Mouse (Mus musculus): Measurements from ENCODE around the gene Sox5.

Sox5 gene

DNA sequence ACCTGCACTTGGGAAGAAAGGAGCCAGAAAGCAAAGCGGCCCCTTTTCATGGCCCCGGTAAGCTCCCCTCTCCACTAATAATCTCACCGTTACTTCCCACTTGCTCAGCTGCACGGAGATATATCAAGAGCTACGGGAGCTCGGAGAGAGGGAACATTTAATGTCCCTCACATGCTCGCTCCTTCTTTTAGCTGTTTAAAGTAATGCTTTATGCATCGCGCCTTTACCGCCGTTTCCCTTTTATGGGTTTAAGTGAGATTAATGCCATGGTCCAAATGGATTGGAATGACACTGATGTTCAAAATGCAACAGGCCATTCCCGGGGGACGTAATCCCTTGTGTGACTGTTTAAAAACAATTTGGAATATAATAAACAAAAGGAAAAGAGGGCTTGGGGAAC lies 783.6 kb downstream of the Sox5 start:
- in situ Hi-C loops (cut with MboI; ENCODE audit: low sequenced_read_pairs), result no loop called here

GRCm38 (mm10) chr6:143997616-143998015 lies 784.2 kb downstream of the Sox5 start:
- in situ Hi-C loops (cut with MboI; ENCODE audit: low sequenced_read_pairs), result no loop called here

GRCm38 (mm10) chr6:143995046-143995445 lies 786.7 kb downstream of the Sox5 start:
- in situ Hi-C loops (cut with MboI; ENCODE audit: low sequenced_read_pairs), result no loop called here

DNA sequence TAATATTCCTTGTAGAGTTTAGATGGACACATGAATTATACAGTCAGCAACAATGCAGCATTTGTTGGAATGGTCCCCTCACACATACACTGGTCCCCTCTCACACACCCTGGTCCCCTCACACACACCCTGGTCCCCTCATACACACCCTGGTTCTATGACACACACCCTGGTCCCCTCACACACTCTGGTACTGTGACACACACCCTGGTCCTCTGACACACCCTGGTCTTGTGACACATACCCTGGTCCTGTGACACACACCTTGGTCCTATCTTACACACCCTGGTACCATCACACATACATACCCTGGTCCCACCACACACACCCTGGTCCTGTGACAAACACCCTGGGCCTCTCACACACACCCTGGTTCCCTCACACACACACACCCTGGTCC lies 794.2 kb downstream of the Sox5 start:
- in situ Hi-C loops (cut with MboI; ENCODE audit: low sequenced_read_pairs), result no loop called here

DNA sequence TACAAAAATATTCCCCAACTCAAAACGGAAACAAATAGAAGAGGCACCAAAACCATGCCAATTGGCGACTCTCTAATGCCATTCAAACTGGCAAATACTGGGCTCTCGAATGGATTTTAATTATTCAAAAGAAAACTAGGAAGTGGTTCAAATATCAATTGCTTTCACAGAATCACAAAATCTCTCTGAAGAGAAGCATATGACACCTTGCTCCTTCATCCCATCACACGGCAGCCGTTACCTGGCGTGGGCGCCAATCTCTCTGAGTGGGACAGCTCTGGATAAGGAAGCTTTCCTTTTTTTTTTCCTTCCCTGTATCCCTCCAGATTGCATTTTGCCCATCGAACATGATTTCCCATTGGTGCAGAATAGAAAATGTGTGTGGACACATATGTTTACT lies 801.6 kb downstream of the Sox5 start:
- in situ Hi-C loops (cut with MboI; ENCODE audit: low sequenced_read_pairs), result no loop called here

- in situ Hi-C loops (cut with MboI; ENCODE audit: low sequenced_read_pairs), result no loop called here
These were observed 813.9 kb downstream of the Sox5 start for GRCm38 (mm10) chr6:143967724-143968400.

- in situ Hi-C loops (cut with MboI; ENCODE audit: low sequenced_read_pairs), result no loop called here
These were observed 821.3 kb downstream of the Sox5 start for GRCm38 (mm10) chr6:143960487-143960886.

DNA sequence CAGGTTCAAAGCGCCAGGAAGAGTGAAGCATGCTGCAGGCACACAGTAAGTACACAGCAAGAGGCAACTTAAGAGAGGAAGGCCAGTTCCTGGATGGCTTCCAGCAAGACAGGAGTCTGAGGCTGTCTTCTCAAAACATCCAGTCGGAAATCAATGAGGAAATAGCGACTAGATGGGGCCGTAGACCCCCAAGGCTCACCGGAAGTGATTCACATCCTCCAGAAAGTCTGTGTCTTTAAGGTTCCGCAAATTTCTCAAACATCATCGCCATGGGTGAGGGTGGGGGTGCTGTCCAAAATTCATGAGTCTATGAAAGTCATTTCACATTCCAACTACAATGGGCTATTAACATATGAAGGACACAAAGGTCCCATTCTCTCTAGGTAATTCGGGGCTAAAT lies 821.7 kb downstream of the Sox5 start:
- in situ Hi-C loops (cut with MboI; ENCODE audit: low sequenced_read_pairs), result no loop called here

GRCm38 (mm10) chr6:143958372-143958771 lies 823.4 kb downstream of the Sox5 start:
- in situ Hi-C loops (cut with MboI; ENCODE audit: low sequenced_read_pairs), result no loop called here

DNA sequence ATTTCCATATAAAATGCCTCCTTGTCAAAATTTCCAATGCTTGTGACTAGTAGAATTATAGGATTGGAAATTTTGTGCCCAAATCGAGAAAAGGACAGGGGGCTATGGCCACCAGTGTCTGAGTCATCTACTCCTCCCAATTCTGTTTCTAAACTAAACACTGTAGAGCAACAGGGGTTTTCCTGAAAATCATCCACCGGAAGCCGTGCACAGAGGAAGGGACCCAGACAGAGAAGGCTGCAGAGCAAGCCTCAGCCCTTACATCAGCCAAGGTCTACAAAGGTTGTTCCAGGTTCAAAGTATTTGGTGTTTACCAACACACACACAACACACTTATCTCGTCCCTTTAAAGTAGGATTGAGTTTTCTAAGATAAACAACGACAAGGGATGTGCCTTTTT lies 824.7 kb downstream of the Sox5 start:
- in situ Hi-C loops (cut with MboI; ENCODE audit: low sequenced_read_pairs), result no loop called here

- in situ Hi-C loops (cut with MboI; ENCODE audit: low sequenced_read_pairs), result no loop called here
These were observed 833.0 kb downstream of the Sox5 start for GRCm38 (mm10) chr6:143948553-143949308.

- in situ Hi-C loops (cut with MboI; ENCODE audit: low sequenced_read_pairs), result no loop called here
These were observed 833.7 kb downstream of the Sox5 start for GRCm38 (mm10) chr6:143948071-143948470.

GRCm38 (mm10) chr6:143943126-143943525 lies 838.7 kb downstream of the Sox5 start:
- in situ Hi-C loops (cut with MboI; ENCODE audit: low sequenced_read_pairs), result no loop called here

GRCm38 (mm10) chr6:143941291-143941785 lies 840.4 kb downstream of the Sox5 start:
- in situ Hi-C loops (cut with MboI; ENCODE audit: low sequenced_read_pairs), result no loop called here

- in situ Hi-C loops (cut with MboI; ENCODE audit: low sequenced_read_pairs), result no loop called here
These were observed 858.6 kb downstream of the Sox5 start for GRCm38 (mm10) chr6:143923146-143923545.

GRCm38 (mm10) chr6:143918405-143918947 lies 863.3 kb downstream of the Sox5 start:
- in situ Hi-C loops (cut with MboI; ENCODE audit: low sequenced_read_pairs), result no loop called here

DNA sequence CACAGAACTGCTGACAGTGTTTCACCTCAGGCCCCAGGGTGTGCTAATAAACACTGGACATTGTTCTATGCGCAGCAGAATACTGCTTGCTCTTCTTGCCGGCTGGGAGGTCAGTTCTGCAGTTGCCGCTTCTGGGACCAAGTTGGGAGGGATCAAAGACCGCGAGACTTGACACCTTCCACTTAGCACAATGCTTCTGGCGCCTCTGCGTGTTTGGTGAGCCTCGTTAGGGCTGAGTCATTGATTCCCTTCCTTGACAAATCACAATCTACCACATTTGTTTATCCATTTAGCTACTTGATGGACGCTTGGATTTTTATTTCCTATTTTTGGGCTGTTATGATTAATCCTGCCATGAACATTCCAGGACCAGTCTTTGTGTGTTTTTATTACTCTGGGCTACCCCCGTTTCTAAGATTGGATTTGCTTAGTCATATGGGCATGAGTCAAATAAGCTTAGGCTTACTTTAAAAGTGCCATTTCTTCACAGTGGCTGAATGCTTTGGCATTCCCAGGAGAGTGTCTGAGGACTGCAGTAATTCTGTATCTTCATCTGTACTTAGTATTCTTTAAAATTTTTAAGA lies 865.5 kb downstream of the Sox5 start:
- in situ Hi-C loops (cut with MboI; ENCODE audit: low sequenced_read_pairs), result no loop called here

GRCm38 (mm10) chr6:143915686-143916085 lies 866.1 kb downstream of the Sox5 start:
- in situ Hi-C loops (cut with MboI; ENCODE audit: low sequenced_read_pairs), result no loop called here

DNA sequence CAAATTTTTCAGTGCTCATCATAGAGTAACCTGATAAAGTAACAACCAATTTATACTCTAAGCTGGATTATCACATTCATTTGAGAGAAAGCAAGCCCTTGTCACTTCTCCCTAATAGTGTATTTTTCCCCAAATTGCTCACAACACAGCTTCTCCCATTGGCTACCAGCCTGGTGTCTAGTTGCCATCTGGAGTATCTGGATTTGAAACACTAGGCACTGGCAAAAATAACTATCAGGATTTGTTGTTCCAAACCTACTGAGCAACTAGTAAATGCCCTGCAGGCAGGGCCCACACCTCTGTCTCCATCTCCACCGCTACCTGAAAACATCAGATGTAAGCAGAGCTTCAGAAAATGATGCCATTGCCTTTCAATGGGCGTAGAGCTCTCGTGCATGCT lies 869.5 kb downstream of the Sox5 start:
- in situ Hi-C loops (cut with MboI; ENCODE audit: low sequenced_read_pairs), result no loop called here

DNA sequence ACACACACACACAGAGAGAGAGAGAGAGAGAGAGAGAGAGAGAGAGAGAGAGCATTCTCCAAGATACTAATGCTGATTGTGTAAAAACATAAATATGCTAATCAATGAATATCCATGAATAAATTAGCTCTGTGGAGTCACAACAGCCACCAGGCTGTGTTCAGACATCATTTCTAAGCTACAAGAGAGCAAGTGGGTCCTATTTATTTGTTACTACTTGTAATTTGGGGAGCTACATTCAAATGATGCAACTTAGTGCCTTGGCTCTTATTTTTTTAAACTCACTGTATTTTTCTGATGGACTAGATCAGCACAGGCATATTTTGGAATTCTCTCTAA lies 877.1 kb downstream of the Sox5 start:
- in situ Hi-C loops (cut with MboI; ENCODE audit: low sequenced_read_pairs), result no loop called here

- in situ Hi-C loops (cut with MboI; ENCODE audit: low sequenced_read_pairs), result no loop called here
These were observed 877.6 kb downstream of the Sox5 start for GRCm38 (mm10) chr6:143903981-143904692.
